Mouse (Mus musculus) CH12.LX (cell line): ENCODE results near the gene Dusp16. TPM values are rescaled to one million over a fixed set of nuclear protein-coding genes. Genes with fewer than 3 reads are reported as not detected.

Source experiments
- DNase-seq: peaks from one replicate; pipeline ENCODE4 v3.0.0-alpha.2; 2013; ENCODE audit errors: extremely low read depth
- H3K27ac ChIP-seq: 2 replicates; pipeline ENCODE4 v1.5.1; 2012; ENCODE audit warnings: low read depth, mild to moderate bottlenecking, control low read depth, moderate library complexity; ENCODE audit not compliant: insufficient read depth
- H3K27me3 ChIP-seq: replicated peaks from 2 replicates; pipeline ENCODE3; 2012; ENCODE audit warnings: inconsistent platforms
- H3K36me3 ChIP-seq, 2 experiments: replicated peaks in 1 of 2; 2 replicates each; pipeline versions ENCODE3 to v1.6.1; 2012; ENCODE audit warnings: inconsistent platforms in 1 of 2, low read length in 1 of 2, mild to moderate bottlenecking in 1 of 2, mixed read lengths in 1 of 2, moderate library complexity in 1 of 2; ENCODE audit not compliant: control insufficient read depth in 1 of 2, insufficient read depth in 1 of 2
- H3K4me1 ChIP-seq, 2 experiments: 2 replicates each; pipeline ENCODE4 v1.6.1; 2012; ENCODE audit warnings: inconsistent platforms in 1 of 2, moderate library complexity in 1 of 2; ENCODE audit not compliant: insufficient read depth in 2 of 2, control insufficient read depth in 1 of 2
- H3K4me2 ChIP-seq: 2 replicates; pipeline ENCODE4 v1.6.1; 2012; ENCODE audit warnings: low read depth, mild to moderate bottlenecking, control low read depth; ENCODE audit not compliant: poor library complexity, insufficient read depth, severe bottlenecking
- H3K4me3 ChIP-seq, 3 experiments: fragments of 150-350 bp in 1 of 3; sonication (generic) in 1 of 3; replicated peaks in 1 of 3; 2 replicates each; pipeline versions ENCODE3 to v1.5.1; 2011 to 2012; ENCODE audit warnings: low read depth in 2 of 3, low read length in 2 of 3, mild to moderate bottlenecking in 2 of 3, moderate library complexity in 2 of 3, control low read depth in 1 of 3, improper control_type of control experiment in 1 of 3, inconsistent platforms in 1 of 3, mixed read lengths in 1 of 3; ENCODE audit not compliant: poor library complexity in 1 of 3
- H3K79me2 ChIP-seq: replicated peaks from 2 replicates; pipeline ENCODE4 v1.6.1; 2012; ENCODE audit warnings: mild to moderate bottlenecking, moderate library complexity; ENCODE audit not compliant: control insufficient read depth, poor library complexity, insufficient read depth, severe bottlenecking; ENCODE audit errors: extremely low read depth
- H3K9ac ChIP-seq: 2 replicates; pipeline ENCODE4 v1.6.1; 2012; ENCODE audit warnings: low read depth, mild to moderate bottlenecking, control low read depth, moderate library complexity; ENCODE audit not compliant: insufficient read depth
- H3K9me3 ChIP-seq: replicated peaks from 2 replicates; pipeline ENCODE3; 2012; ENCODE audit warnings: low read length, inconsistent platforms, mixed read lengths
- BHLHE40 ChIP-seq: IDR thresholded peaks from 2 replicates; pipeline ENCODE4 v1.6.1; 2011; ENCODE audit warnings: mild to moderate bottlenecking, low read depth, low read length, improper control_type of control experiment
- CHD2 ChIP-seq: IDR thresholded peaks from 2 replicates; pipeline ENCODE4 v1.6.1; 2011; ENCODE audit warnings: low read length, improper control_type of control experiment
- CTCF ChIP-seq, 2 experiments: IDR thresholded peaks in 1 of 2; conservative IDR thresholded peaks in 1 of 2; 2 replicates each; pipeline ENCODE4 v1.5.1; 2011 to 2012; ENCODE audit warnings: low read depth in 2 of 2, low read length in 2 of 2, improper control_type of control experiment in 1 of 2, inconsistent platforms in 1 of 2, mild to moderate bottlenecking in 1 of 2, moderate library complexity in 1 of 2
- EP300 ChIP-seq: IDR thresholded peaks from 2 replicates; pipeline ENCODE4 v1.6.1; 2011; ENCODE audit warnings: low read length, improper control_type of control experiment
- ETS1 ChIP-seq: conservative IDR thresholded peaks from 2 replicates; pipeline ENCODE4 v1.6.1; 2012; ENCODE audit warnings: low read depth, mild to moderate bottlenecking, inconsistent platforms, low read length, improper control_type of control experiment, moderate library complexity
- GABPA ChIP-seq: IDR thresholded peaks from 2 replicates; pipeline ENCODE4 v1.6.1; 2012; ENCODE audit warnings: low read depth, low read length, improper control_type of control experiment, inconsistent platforms; ENCODE audit not compliant: insufficient replicate concordance
- HCFC1 ChIP-seq: IDR thresholded peaks from 2 replicates; pipeline ENCODE4 v1.6.1; 2012; ENCODE audit warnings: low read depth, mild to moderate bottlenecking, inconsistent platforms, low read length, improper control_type of control experiment
- IRF4 ChIP-seq: IDR thresholded peaks from 2 replicates; pipeline ENCODE4 v1.6.1; 2014; ENCODE audit warnings: low read depth, mild to moderate bottlenecking, inconsistent platforms, low read length, improper control_type of control experiment
- JUN ChIP-seq: IDR thresholded peaks from 2 replicates; pipeline ENCODE4 v1.6.1; 2011; ENCODE audit warnings: low read depth, mild to moderate bottlenecking, low read length, improper control_type of control experiment, moderate library complexity; ENCODE audit not compliant: insufficient read depth
- JUND ChIP-seq: conservative IDR thresholded peaks from 2 replicates; pipeline ENCODE4 v1.6.1; 2011; ENCODE audit warnings: low read depth, low read length, improper control_type of control experiment
- MAFK ChIP-seq: IDR thresholded peaks from 2 replicates; pipeline ENCODE4 v1.6.1; 2011; ENCODE audit warnings: low read length, improper control_type of control experiment; ENCODE audit not compliant: insufficient replicate concordance
- MAX ChIP-seq: IDR thresholded peaks from 2 replicates; pipeline ENCODE4 v1.6.1; 2011; ENCODE audit warnings: low read length, improper control_type of control experiment
- MAZ ChIP-seq: IDR thresholded peaks from 2 replicates; pipeline ENCODE4 v1.6.1; 2012; ENCODE audit warnings: low read depth, mild to moderate bottlenecking, inconsistent platforms, low read length, improper control_type of control experiment, moderate library complexity
- MXI1 ChIP-seq: IDR thresholded peaks from 2 replicates; pipeline ENCODE4 v1.6.1; 2011; ENCODE audit warnings: mild to moderate bottlenecking, low read depth, low read length, improper control_type of control experiment
- MYC ChIP-seq: IDR thresholded peaks from 2 replicates; pipeline ENCODE4 v1.6.1; 2011; ENCODE audit warnings: low read depth, mild to moderate bottlenecking, improper control_type of control experiment, low read length
- NELFE ChIP-seq: IDR thresholded peaks from 2 replicates; pipeline ENCODE4 v1.6.1; 2011; ENCODE audit warnings: low read depth, low read length, improper control_type of control experiment
- PAX5 ChIP-seq: IDR thresholded peaks from 2 replicates; pipeline ENCODE4 v1.6.1; 2012; ENCODE audit warnings: low read length, inconsistent platforms, mixed read lengths
- POLR2A ChIP-seq: IDR thresholded peaks from 2 replicates; pipeline ENCODE4 v1.6.1; 2011; ENCODE audit warnings: low read depth, mild to moderate bottlenecking, improper control_type of control experiment, low read length
- POLR2AphosphoS2 ChIP-seq: IDR thresholded peaks from 2 replicates; pipeline ENCODE4 v1.6.1; 2011; ENCODE audit warnings: low read depth, low read length, improper control_type of control experiment
- SIN3A ChIP-seq: IDR thresholded peaks from 2 replicates; pipeline ENCODE4 v1.6.1; 2012; ENCODE audit warnings: low read length, improper control_type of control experiment, inconsistent platforms
- TBP ChIP-seq: conservative IDR thresholded peaks from 2 replicates; pipeline ENCODE4 v1.6.1; 2011; ENCODE audit warnings: low read depth, low read length, improper control_type of control experiment
- UBTF ChIP-seq: IDR thresholded peaks from 2 replicates; pipeline ENCODE4 v1.6.1; 2012; ENCODE audit warnings: low read depth, mild to moderate bottlenecking, inconsistent platforms, low read length, improper control_type of control experiment, moderate library complexity
- USF1 ChIP-seq: IDR thresholded peaks from 2 replicates; pipeline ENCODE4 v1.6.1; 2014; ENCODE audit warnings: low read depth, mild to moderate bottlenecking, inconsistent platforms, low read length, improper control_type of control experiment
- ZNF384 ChIP-seq: IDR thresholded peaks from 2 replicates; pipeline ENCODE4 v1.6.1; 2012; ENCODE audit warnings: low read depth, low read length, improper control_type of control experiment, inconsistent platforms
- dilution Hi-C: fragments of 300-500 bp; cut with MboI; formaldehyde crosslinking; loops from 2 replicates; pipeline ENCODE4 v1.14.3; 2020; ENCODE audit warnings: low sequenced_read_pairs; ENCODE audit not compliant: extremely low pct_unique_long_range_greater_than_20kb, extremely low pct_ligation_motif_present
- in situ Hi-C: fragments of 300-500 bp; cut with MboI; formaldehyde crosslinking; loops from 3 replicates; pipeline ENCODE4 v1.14.3; 2019; ENCODE audit warnings: low sequenced_read_pairs, low pct_ligation_motif_present, low pct_unique_long_range_greater_than_20kb, mixed read lengths
- polyA plus RNA-seq: library from polyadenylated mRNA; unstranded; fragments of >175 nt; gene quantifications from 2 replicates; pipeline ENCODE4 v1.2.1, GENCODE M21; 2012; ENCODE audit warnings: low read depth; ENCODE audit not compliant: insufficient read length
- total RNA-seq, 2 experiments: library from RNA; depleted of rRNA; stranded (reverse); fragments of 300-350 nt in 1 of 2; fragments of >200 nt in 1 of 2; gene quantifications; 2 replicates each; pipeline ENCODE4 v1.2.3; 2012 to 2014

Dusp16 gene
- total and polyA plus RNA-seq, 3 experiments = 3.7 to 13.1 (median 10.6) TPM

DNA sequence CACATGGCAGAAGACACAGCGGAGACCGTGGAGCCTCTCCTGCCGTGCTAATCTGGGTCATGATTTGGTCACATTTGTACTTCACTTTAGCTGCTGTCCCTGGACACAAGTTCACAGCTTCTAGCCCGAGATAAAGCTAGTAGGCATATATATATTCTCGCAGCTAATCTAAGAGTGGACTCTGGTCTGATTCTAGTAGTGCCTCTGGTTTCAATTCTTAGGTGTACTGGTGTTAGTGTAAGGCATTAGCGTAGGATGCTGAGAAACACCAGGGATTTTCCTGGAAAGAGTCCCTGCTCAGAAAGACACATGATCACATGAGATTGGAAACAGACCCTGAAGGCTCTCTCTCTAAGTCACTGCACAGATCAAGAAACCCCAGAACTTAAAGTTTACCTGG, 97.9 kb downstream of the Dusp16 start:
- dilution Hi-C loops = no loop called here
- in situ Hi-C loops = no loop called here
- TF ChIP-seq ZNF384 (no peak), EP300 (no peak), POLR2AphosphoS2 (no peak), USF1 (no peak), POLR2A (no peak), UBTF (no peak), CHD2 (no peak), IRF4 (no peak), JUND (no peak)

DNA sequence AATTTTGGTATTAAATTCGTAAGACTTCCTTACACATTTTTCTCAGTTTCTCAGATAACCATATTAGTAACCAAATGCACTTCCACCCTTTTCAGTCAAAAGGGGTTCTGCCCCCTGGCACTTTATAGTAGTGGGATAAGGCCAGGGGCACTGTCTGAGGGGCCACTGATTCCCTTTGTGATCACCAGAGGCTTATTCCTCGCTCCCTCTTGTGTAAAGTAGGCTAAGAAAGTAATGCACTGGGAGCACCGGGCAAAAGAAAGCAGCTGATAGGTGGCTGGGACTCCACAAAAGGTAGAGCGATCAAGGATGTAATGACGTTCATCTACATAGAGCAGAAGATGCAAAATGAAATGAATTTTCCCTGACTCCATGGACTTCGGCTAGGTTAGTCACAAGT, 106.9 kb downstream of the Dusp16 start:
- no peak overlapping the region for H3K27ac ChIP-seq
- no peak for DNase-seq
- TF ChIP-seq ETS1 (no peak), JUN (no peak), PAX5 (no peak), CHD2 (no peak), HCFC1 (no peak), BHLHE40 (no peak), MAZ (no peak), GABPA (no peak), MXI1 (no peak), MYC (no peak), SIN3A (no peak), CTCF (conservative IDR thresholded peaks at IDR 0.05 in 1 of 2, IDR thresholded peaks at IDR 0.05 in 1 of 2; ENCODE audit: low read depth in 2 of 2, low read length in 2 of 2) (no peak), NELFE (no peak), MAX (no peak), MAFK (no peak), TBP (no peak), POLR2A (no peak)
- TF ChIP-seq, all 38 proteins: peak for 0
- no peaks in the 10 kb centered on the region for H3K4me1 ChIP-seq
- no peaks in the 10 kb centered on the region for H3K9me3 ChIP-seq
- no peak overlapping the region for H3K9ac ChIP-seq
- dilution Hi-C loops (no loop called here), in situ Hi-C loops (no loop called here)
- no peak overlapping the region for H3K4me2 ChIP-seq
- no peaks in the 10 kb centered on the region for H3K79me2 ChIP-seq
- peaks cover 6 to 28% of the 10 kb centered on the region in 2 experiments for H3K36me3 ChIP-seq
- H3K4me3 ChIP-seq = no peak overlapping the region
- no peaks in the 10 kb centered on the region for H3K27me3 ChIP-seq

More for the DNA sequence above, 97.9 kb downstream of the Dusp16 start:
- Histone ChIP-seq H3K4me3 (no peak overlapping the region), H3K4me1 (no peaks in the 10 kb centered on the region), H3K4me2 (no peak overlapping the region), H3K27me3 (no peaks in the 10 kb centered on the region), H3K9me3 (no peaks in the 10 kb centered on the region), H3K79me2 (no peaks in the 10 kb centered on the region), H3K27ac (no peak overlapping the region), H3K36me3 (peaks cover 0 to 12% of the 10 kb centered on the region in 2 experiments), H3K9ac (no peak overlapping the region)
- no peak for DNase-seq
